Mouse (Mus musculus) heart, postnatal 0 days (tissue): ENCODE data around the gene Kif2a.

Source experiments
- CTCF ChIP-seq: IDR thresholded peaks from 2 replicates; pipeline ENCODE4 v1.5.1; 2016; ENCODE audit warnings: antibody characterized with exemption, control low read depth, low read depth
- EP300 ChIP-seq: IDR thresholded peaks from 2 replicates; pipeline ENCODE4 v1.6.1; 2016; ENCODE audit warnings: antibody characterized with exemption, low read depth

- TF ChIP-seq CTCF (no peak), EP300 (no peak)
Measured at GRCm38 (mm10) chr13:106998026-106998425, 23.9 kb downstream of the Kif2a start.
